Mouse (Mus musculus): ENCODE measurements around the gene Smg9.

- TF ChIP-seq CTCF (IDR thresholded peaks at IDR 0.05; ENCODE audit: extremely low read depth, insufficient read depth, insufficient read length, insufficient replicate concordance) (no peak), POLR2A (IDR thresholded peaks at IDR 0.05; ENCODE audit: low read depth, low read length) (no peak)
These were observed 8.8 kb downstream of the Smg9 start for GRCm38 (mm10) chr7:24408186-24408585.

Data from spleen, adult 2 months (tissue).